Mouse (Mus musculus): Measurements from ENCODE around the gene Lemd1.
"Not testable (repeated sequence)": the region's sequence is repeated elsewhere in the genome, so short reads cannot be mapped to it uniquely, and the experiment has no call there.

Lemd1 gene

GRCm38 (mm10) chr1:132191093-132191785 lies at the start of gene Lemd1, which contains the start of gene AC124108.1:
Lemd1 (plus strand) TSS chr1:132191431.
AC124108.1 (plus strand) TSS chr1:132191457.
- peak; percentile 58 for DNase-seq (ENCODE audit: low spot score)

DNA sequence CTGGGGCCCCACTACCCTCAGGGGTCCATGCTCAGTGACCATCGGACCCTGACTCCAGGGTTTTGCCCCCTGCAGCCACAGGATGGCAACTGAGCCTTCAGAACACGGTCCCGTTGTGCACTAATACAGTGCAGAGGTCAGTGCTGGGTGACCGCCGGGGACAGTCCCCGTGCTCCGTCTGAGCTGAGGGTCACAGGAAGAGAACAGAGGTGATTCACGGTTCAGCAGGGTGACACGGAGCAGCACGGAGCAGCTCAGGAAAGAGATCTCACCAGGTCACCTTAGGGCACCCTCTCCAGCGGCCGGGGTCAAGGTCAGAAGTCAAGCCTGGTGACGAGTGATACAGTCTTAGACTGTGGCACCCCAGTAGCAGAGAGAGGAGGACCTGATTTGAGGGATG lies 49.5 kb upstream of the Lemd1 start:
- no peak for DNase-seq (ENCODE audit: low spot score)

DNA sequence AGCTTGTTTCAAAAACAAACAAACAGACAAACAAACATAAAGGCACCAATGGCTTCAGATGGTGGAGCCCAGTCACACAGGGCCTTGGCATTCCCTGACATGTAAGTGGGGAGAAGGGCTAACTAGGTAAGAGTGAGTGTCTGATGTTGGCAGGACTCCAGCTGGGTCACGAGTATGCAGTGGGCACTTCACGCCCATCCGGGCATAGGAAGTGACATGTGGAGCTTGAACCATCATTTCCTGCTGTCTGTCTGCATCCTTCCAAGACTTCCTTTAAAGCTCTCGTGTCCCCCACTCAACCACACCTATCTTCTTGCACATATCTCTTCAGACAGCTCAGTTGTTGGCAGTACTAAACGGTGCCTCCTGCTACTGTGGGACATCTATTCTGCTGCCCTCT lies 48.2 kb upstream of the Lemd1 start:
- no peak for DNase-seq (ENCODE audit: low spot score)

GRCm38 (mm10) chr1:132143730-132144129 lies 47.5 kb upstream of the Lemd1 start:
- no peak for DNase-seq (ENCODE audit: low spot score)

DNA sequence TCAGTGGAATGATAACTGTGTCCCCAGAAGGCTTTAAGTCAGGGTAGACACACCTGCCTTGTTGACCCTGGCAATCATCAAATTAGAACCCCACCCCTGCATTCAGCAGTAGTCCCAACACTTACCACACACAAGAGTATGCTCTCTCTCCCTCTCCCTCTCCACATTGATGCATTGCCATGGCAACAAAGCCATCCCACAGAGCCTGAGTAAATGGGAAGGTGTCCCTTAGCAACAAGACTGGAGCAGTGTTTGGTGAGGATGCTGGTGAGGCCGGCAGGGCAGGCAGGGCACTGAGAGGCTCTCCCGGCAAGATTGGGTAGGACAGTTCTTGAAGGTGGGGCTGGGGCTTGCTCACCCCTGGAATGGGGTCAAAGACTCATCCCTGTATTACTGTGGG lies 47.0 kb upstream of the Lemd1 start:
- peak; percentile 36 for DNase-seq (ENCODE audit: low spot score)

DNA sequence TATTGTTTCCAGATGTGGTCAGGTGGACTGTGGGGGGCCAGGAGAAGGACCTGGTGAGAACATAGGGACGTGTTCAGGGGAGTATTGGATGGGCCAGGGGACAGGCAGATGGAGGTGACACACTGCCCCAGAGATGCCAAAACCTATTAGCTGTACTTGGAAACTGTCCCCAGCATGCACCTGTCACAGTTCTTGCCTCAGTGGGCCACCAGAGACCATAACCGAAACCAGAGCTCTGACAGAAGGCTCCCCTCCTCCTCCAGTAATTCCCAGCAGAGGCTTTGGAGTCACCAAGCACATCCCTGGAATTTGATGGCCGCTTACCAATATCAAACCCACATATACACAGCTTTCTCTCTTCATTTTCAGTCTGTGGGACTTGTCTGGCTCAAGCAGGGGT lies 46.4 kb upstream of the Lemd1 start:
- DNase-seq (ENCODE audit: low spot score) = no peak

- no peak for DNase-seq (ENCODE audit: low spot score)
Observed at GRCm38 (mm10) chr1:132145973-132146685, 45.1 kb upstream of the Lemd1 start.

GRCm38 (mm10) chr1:132149410-132149809 lies 41.8 kb upstream of the Lemd1 start:
- DNase-seq (ENCODE audit: low spot score) = no peak

DNA sequence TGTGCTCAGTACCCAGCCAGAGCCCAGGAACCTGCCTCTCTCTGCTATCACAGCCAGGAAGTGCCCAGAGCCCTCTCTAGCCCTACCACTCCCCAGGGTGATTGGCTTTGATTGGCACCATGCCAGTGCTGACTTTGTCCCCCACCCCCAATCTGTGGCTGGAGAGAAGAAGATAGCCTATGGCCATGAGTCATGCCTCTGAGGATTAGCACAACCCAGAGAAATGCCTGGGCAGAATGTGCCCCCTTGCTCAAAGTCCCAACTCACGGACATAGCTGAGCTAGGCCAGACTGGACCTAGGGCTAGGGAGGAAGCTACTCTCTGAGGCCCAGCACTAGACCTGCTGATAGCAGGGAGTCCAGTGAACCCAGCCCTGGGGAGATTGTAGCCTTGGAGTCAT lies 41.1 kb upstream of the Lemd1 start:
- DNase-seq (ENCODE audit: low spot score) = no peak

- no peak for DNase-seq (ENCODE audit: low spot score)
Observed at GRCm38 (mm10) chr1:132150817-132151601, 40.2 kb upstream of the Lemd1 start.

DNA sequence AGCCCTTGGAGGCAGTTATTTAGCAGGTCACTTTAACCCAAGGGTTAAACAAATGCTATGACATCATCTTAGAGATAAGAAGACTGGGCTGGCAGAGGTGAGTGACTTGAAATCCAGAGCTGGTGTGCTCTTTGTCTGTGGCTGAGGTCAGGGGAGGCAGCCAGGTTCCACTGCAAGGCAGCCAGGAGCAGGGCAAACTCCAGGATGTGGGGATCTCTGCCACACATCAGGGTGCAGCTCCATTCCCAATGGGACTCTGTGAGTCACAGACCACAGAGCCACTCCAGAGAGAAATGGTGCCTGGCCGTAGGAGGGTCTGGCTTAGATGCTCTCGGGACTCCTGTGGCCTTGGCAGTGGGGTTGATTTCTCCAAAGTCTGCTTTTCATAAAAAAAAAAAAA lies 39.3 kb upstream of the Lemd1 start:
- DNase-seq (ENCODE audit: low spot score) = no peak

DNA sequence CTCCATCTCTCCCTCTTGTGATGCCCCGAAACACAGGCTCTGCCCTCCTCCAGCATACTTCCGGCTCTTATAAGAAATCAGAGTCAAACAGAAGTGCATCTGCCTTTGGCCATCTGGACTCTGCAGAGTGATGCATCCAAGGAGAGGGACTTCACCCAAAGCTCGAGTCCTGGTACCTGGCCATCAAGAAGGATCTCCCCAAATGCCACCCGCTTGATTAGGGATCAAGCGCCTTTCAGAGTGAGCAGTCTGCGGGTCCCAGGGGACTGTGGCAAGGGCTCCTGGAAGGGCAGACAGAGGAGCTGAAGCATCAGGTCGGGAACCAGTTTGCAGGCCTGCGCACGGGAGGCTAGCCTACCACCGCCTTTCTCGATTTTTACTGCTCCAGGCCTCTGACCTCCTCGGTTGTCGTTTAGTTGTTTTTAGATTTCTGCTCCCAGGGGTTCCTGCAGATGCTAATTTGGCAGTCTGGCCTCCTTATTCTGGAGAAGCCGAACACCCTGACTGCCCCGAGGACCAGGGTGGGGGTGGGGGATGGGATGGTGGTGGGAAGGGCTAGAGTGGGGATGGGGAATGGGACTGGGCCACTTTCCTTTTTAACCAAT lies 38.0 kb upstream of the Lemd1 start:
- no peak for DNase-seq (ENCODE audit: low spot score)

DNA sequence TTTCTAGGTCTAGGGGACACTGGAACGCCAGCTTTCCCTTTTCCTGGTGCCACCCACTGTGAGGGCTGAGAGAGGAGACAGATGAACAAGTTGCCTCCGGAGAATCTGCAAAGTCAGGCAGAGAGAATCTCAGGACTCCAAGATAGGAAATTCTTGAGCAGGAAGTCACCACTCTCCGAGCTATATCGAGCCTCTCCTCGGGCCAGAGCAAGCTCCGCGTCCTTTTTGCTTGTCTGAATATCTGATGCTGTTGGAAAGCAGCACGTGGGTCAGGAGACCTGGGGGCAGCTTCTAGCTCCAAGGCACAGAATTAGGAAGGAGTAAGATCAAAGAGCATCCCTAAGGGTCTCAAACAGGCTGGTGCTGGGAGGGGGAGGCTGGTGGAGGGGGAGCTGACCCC lies 37.5 kb upstream of the Lemd1 start:
- no peak for DNase-seq (ENCODE audit: low spot score)

DNA sequence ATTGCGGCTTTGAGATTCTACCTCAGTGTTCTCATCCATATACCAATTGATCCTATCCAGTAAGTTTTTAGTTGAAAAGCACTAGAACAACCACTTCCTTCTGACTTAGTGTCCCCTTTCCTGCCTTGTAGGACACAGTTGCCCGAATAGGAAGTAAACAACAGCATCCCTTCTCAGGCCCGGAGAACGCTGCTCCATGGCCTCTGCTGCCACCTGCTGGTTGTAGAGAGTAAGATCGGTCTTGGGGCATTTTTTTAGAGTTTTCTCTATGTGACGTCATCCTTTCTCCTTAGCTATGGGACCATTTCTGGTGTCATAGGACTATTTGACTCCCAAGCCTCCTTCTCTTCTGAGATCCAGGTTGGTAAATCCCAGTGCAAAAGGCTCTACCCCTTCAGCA lies 35.5 kb upstream of the Lemd1 start:
- DNase-seq (ENCODE audit: low spot score) = peak; percentile 95

- peak; percentile 96 for DNase-seq (ENCODE audit: low spot score)
Observed at GRCm38 (mm10) chr1:132157016-132157781, 34.0 kb upstream of the Lemd1 start.

GRCm38 (mm10) chr1:132157808-132158207 lies 33.4 kb upstream of the Lemd1 start:
- no peak for DNase-seq (ENCODE audit: low spot score)

DNA sequence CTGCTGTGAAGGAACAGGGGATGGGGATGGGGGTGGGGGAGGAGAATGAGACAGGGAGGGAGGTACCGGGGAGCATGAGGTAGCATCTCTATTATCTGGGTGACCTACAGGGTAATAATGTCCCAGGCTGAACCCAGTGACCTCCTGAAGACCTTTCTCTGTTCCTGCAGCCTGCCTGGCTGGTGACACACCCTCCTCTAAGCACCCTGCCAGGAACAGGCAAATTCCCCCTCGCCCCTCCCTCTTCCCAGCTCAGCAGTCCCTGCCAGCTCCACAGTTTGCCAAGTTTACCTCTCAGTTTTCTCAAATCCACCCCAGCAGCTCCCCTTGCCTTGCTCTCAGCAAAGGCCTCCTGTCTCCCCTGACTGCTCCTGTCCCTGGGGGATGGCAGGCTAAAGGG lies 32.5 kb upstream of the Lemd1 start:
- DNase-seq (ENCODE audit: low spot score) = no peak

DNA sequence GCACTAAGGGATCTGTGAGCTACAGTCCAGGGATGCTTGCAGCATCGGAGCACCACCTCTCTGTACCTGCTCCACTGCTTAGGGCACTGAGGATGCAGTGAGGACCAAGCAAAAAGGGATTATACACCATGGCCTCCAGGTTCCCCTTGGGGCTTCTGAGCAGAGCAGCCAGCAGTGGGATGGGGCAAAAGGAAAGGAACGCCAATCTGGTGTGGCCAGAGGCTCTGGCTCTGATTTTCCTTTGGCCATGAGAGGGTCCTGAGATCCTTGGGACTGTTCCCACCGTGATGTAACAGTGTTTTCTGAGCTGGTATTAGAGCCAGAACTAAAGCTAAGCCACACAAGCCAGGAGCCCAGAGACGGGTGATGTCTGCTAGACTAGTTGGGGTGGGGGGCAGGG lies 31.6 kb upstream of the Lemd1 start:
- DNase-seq (ENCODE audit: low spot score) = no peak

- no peak for DNase-seq (ENCODE audit: low spot score)
Observed at GRCm38 (mm10) chr1:132161211-132161880, 29.9 kb upstream of the Lemd1 start.

GRCm38 (mm10) chr1:132162618-132163017 lies 28.6 kb upstream of the Lemd1 start:
- not testable (repeated sequence) for DNase-seq (ENCODE audit: low spot score)
